Mouse (Mus musculus) spleen, postnatal 10 days (tissue): ENCODE measurements around the gene Olfr305.
"Not testable (repeated sequence)": the region's sequence is repeated elsewhere in the genome, so short reads cannot be mapped to it uniquely, and the experiment has no call there.

Experiments used
- DNase-seq, 2 experiments: peaks; one replicate each; pipeline ENCODE4 v3.0.0; 2021 to 2022; ENCODE audit warnings: low spot score in 2 of 2

Olfr305 gene

GRCm38 (mm10) chr7:86366828-86367227, at the start of gene Olfr305:
TSS of gene Olfr305 (minus strand) at chr7:86366928.
- no peak for DNase-seq

- no peak for DNase-seq
Observed at GRCm38 (mm10) chr7:86403546-86403945, 36.8 kb upstream of the Olfr305 start, which contains the start of gene Olfr301. TSS of gene Olfr301 (plus strand) at chr7:86403846.

DNA sequence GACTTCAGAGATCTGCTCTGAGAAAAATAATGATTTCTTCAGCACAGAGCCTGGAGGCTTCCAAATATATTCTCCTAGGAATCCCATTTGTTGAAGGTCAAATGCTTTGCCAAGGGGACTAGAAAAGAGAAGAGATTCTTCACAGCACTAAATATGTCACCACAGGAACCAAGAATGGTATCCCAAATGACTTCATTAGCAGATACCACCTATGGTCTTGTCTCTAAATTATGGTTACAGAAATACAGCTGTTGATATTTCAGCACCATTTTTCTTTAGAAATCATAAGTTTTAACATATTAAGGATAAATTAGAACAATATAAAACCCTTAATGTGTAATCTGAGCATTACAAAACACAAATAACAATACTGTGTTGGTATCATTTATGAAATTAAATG, 31.0 kb upstream of the Olfr305 start, which contains the start of gene Olfr303:
Gene Olfr303 (minus strand): TSS at position 101 of the 400 bp plus-strand sequence.
- no peak for DNase-seq

DNA sequence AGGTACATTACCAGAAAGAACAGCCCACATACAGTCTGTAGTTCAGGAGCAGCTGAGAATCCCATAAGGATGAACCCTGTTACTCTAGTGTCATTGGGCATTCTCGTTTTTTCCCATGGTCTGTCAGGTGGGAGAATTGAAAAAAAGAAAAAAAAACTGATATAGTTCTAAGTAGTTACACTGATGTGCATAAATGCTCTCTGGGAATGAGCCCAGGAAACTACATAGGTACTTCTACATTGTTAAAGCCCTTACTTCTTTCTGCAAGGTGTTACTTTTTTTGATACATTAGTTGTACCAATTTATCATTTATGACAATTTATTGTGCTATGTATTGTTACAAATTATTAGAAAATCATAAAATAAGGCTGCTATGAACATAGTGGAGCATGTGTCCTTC, 19.8 kb upstream of the Olfr305 start, which contains the start of gene Olfr304:
Gene Olfr304 (minus strand): TSS at position 101 of the 400 bp plus-strand sequence.
- DNase-seq = no peak

- DNase-seq = no peak
Observed at GRCm38 (mm10) chr7:86385769-86386168, 19.0 kb upstream of the Olfr305 start.

DNA sequence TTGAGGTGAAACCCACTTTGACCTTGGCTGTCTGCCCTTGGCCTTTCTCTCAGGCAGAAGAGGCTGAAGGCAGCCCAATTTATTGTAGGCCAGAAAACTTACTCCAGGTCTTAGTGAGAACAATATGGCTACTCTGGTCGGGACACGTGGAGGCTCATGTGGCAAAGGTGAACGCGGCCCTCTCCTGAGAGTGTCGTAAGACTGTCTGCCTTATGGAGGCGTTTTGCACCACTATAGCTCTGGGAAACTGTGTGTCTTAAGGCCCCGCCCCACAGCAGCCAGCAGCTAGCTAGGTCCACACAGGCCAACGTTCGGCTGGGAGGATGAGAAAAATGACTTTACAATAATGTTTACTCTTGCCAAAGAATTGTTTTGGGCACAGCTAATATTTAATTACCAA, 20.4 kb downstream of the Olfr305 start:
- DNase-seq = not testable (repeated sequence)

- DNase-seq = no peak
Observed at GRCm38 (mm10) chr7:86344253-86344652, 22.5 kb downstream of the Olfr305 start.

DNA sequence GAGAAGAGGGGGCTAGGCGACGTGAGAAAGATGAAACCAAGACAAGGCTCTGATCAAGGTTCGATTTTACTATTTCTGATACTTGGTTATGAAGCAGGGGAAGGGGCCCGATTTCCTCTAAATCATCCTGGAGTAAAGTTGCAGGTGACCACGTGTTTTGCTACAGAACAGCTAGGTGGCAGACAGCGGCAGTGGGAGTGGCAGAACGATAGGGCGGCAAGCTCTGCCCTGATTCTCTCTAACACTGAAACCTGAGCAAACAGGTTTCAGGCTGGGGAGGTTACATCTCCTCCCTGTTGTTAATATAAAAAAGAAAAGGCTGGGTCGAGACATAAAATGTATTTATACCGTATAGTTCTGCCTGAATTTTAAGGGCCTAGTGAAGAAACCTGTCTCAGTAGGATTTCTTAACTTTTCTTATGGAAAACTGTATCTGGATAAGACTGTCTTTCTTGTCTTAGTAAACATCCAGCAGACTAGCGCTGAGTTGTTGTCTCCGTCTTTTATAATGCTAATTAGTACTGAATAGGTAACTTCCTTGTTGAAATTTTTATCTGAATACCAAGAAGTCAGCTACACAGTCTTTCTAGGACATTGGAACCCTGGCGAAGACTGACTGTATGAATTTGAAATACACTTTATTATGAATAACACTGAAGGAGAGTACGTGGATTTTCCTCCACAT, 23.7 kb downstream of the Olfr305 start:
- DNase-seq = no peak

- no peak for DNase-seq
Observed at GRCm38 (mm10) chr7:86337486-86337885, 29.2 kb downstream of the Olfr305 start, which contains the start of gene Olfr307. TSS of gene Olfr307 (minus strand) at chr7:86337586.

DNA sequence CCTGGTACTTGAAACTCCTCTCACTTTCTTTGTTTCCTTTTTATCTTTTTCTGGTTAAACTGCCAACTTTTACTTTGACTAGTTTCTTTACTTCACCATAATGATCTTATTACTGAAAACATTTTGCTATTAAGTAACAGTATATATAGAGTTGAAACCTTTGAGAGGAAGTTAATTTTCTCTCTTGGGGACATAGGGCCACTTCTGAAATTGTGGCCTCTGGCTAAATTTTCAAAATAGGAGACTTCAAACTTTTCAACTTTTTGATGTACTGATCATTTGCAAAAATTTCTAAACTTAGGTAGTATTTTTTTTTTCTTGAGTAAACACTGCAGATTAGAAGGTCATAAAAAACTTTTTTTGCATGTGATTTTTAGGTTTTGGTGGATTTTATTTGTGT, 41.2 kb downstream of the Olfr305 start, which contains the start of gene Olfr308:
Gene Olfr308 (minus strand): TSS at position 101 of the 400 bp plus-strand sequence.
- no peak for DNase-seq

GRCm38 (mm10) chr7:86321323-86321722, 45.4 kb downstream of the Olfr305 start:
- DNase-seq = no peak

GRCm38 (mm10) chr7:86313608-86314007, 53.1 kb downstream of the Olfr305 start, which contains the start of gene Olfr309:
TSS of gene Olfr309 (minus strand) at chr7:86313708.
- DNase-seq = no peak
